Mouse (Mus musculus) effector memory CD4-positive, alpha-beta T cell, adult 5 months (primary cell): Measurements from ENCODE around the gene Lgals12. TPM values are rescaled to one million over a fixed set of nuclear protein-coding genes. Genes with fewer than 3 reads are reported as not detected.

ENCODE experiments used
- polyA plus RNA-seq: library from polyadenylated mRNA; unstranded; fragments of 100-300 nt; shearing (Covaris generic); gene quantifications from one replicate; pipeline ENCODE4 v1.2.1, GENCODE M21; 2017

Gene Lgals12
- polyA plus RNA-seq = not detected

GRCm38 (mm10) chr19:7606801-7607689 lies at the start of gene Lgals12:
Gene Lgals12 (minus strand): TSS chr19:7607193.

GRCm38 (mm10) chr19:7611942-7612757 lies 5.2 kb upstream of the Lgals12 start, which contains the start of gene Hrasls5:
Gene Hrasls5 (plus strand): TSS chr19:7612541.

GRCm38 (mm10) chr19:7557328-7557822 lies 49.6 kb downstream of the Lgals12 start, which contains the start of gene Pla2g16:
Gene Pla2g16 (plus strand): TSS chr19:7557459.

Other genes starting within 250 kb of the Lgals12 start
- 21.6 TPM for gene Spindoc, start 224.2 kb downstream of the Lgals12 start, polyA plus RNA-seq
- not detected for gene 2700081O15Rik, start 189.6 kb downstream of the Lgals12 start, polyA plus RNA-seq
- gene Rtn3, start 123.9 kb downstream of the Lgals12 start, polyA plus RNA-seq = 65.5 TPM
- 20.3 TPM for gene Atl3, start 113.2 kb downstream of the Lgals12 start, polyA plus RNA-seq
- gene Pla2g16, start 49.7 kb downstream of the Lgals12 start, polyA plus RNA-seq = 49.8 TPM
- not detected for gene Hrasls5, start 5.3 kb upstream of the Lgals12 start, polyA plus RNA-seq
- gene Slc22a19, start 104.1 kb upstream of the Lgals12 start, polyA plus RNA-seq = not detected
- gene Slc22a26, start 195.5 kb upstream of the Lgals12 start, polyA plus RNA-seq = not detected